Mouse (Mus musculus): ENCODE results near the gene Pvr. TPM values are rescaled to one million over a fixed set of nuclear protein-coding genes. Genes with fewer than 3 reads are reported as not detected.

The Pvr gene
- polyA plus RNA-seq, 1 experiment from 2014 or later = 8.9 TPM

DNA sequence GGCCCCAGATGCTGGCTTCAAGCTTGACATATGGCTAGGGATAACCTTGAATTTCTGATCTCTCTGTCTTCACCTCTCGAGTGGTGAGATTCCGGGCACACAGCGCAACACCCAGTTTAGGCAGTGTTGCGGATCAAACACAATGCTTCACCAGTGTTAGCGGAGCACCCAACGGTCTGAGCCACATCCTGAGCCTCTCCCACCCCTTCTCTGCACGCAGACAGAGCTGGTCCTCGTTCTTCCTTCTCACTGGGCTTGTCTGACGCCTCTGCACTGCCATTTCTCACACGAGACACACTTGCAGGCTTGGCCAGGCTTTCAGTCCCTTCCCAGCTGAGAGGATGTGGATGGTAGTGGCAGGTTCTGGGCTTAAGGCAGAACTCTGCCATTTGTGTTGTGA, 61.2 kb downstream of the Pvr start:
- H3K27ac ChIP-seq (replicated peaks) = no peak overlapping the region
- H3K4me1 ChIP-seq (replicated peaks) = no peaks in the 10 kb centered on the region
- H3K36me3 ChIP-seq = no peaks in the 10 kb centered on the region
- no peak overlapping the region for H3K4me3 ChIP-seq
- ATAC-seq (ENCODE audit: low read depth) = no peak
- 0 out of 2 replicates have a peak, but pooled peaks cover 5% of the 10 kb centered on the region for H3K9me3 ChIP-seq
- 79% methylated on average over 10 of the region's 10 CpGs for WGBS
- no peak overlapping the region for H3K4me2 ChIP-seq
- no peak overlapping the region for H3K9ac ChIP-seq
- H3K27me3 ChIP-seq = no peaks in the 10 kb centered on the region

- Histone ChIP-seq H3K27me3 (peaks cover 7% of the 10 kb centered on the region), H3K36me3 (no peaks in the 10 kb centered on the region), H3K27ac (replicated peaks) (no peak overlapping the region), H3K9me3 (0 out of 2 replicates have a peak, but pooled peaks cover 5% of the 10 kb centered on the region), H3K4me2 (no peak overlapping the region), H3K4me3 (no peak overlapping the region), H3K4me1 (replicated peaks) (peaks cover 6% of the 10 kb centered on the region; the same call in 1 of the 2 replicates), H3K9ac (no peak overlapping the region)
- WGBS = 88% methylated on average over 6 of the region's 6 CpGs
- no peak for ATAC-seq (ENCODE audit: low read depth)
These were observed 64.7 kb downstream of the Pvr start for GRCm38 (mm10) chr7:19856283-19856682.

DNA sequence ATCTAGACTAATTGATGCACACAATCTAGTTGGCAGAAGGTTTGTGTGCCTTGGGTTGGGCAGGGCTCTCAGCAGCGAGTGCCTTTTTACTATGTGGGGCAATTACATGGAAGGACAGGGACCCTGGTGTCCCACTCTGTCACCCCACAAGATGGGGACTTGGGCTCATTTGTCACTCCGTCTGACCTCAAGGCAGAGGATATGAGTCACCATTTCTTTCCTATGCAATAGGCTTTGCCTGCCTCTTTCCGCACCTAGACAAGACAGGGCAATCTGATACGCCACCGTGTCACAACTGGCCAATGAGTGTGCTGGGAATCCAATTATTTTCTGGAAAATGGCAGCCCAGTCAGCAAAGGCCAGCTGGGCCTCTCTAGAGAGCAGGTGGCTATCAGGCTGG, 65.3 kb downstream of the Pvr start:
- Histone ChIP-seq H3K4me1 (replicated peaks) (peaks cover 6% of the 10 kb centered on the region; the same call in 1 of the 2 replicates), H3K27ac (replicated peaks) (no peak overlapping the region), H3K4me2 (no peak overlapping the region), H3K9ac (no peak overlapping the region), H3K36me3 (no peaks in the 10 kb centered on the region), H3K27me3 (peaks cover 14% of the 10 kb centered on the region), H3K9me3 (0 out of 2 replicates have a peak, but pooled peaks cover 5% of the 10 kb centered on the region), H3K4me3 (no peak overlapping the region)
- 84% methylated on average over 5 of the region's 5 CpGs for WGBS
- no peak for ATAC-seq (ENCODE audit: low read depth)

Other genes with a start within 250 kb of the Pvr start
- gene Apoc2, start 243.2 kb downstream of the Pvr start, polyA plus RNA-seq (2015; fragmentation: Nextera tagmentation; extraction: Ambion mirVana) = 1.0 TPM in 1 of 2 replicates, not detected in the other
- gene Gm44805, start 239.7 kb downstream of the Pvr start, polyA plus RNA-seq (2015; fragmentation: Nextera tagmentation; extraction: Ambion mirVana) = not detected in 2 replicates
- 0.08 TPM in 1 of 2 replicates, not detected in the other for gene Apoc4, start 239.7 kb downstream of the Pvr start, polyA plus RNA-seq (2015; fragmentation: Nextera tagmentation; extraction: Ambion mirVana)
- gene Apoc1, start 228.5 kb downstream of the Pvr start, polyA plus RNA-seq (2015; fragmentation: Nextera tagmentation; extraction: Ambion mirVana) = 4.4 and 6.6 TPM in 2 replicates
- 408 and 440 TPM in 2 replicates for gene Apoe, start 222.0 kb downstream of the Pvr start, polyA plus RNA-seq (2015; fragmentation: Nextera tagmentation; extraction: Ambion mirVana)
- gene Tomm40, start 205.7 kb downstream of the Pvr start, polyA plus RNA-seq (2015; fragmentation: Nextera tagmentation; extraction: Ambion mirVana) = 117 and 134 TPM in 2 replicates
- gene Nectin2, start 170.7 kb downstream of the Pvr start, polyA plus RNA-seq (2015; fragmentation: Nextera tagmentation; extraction: Ambion mirVana) = 54.6 and 56.2 TPM in 2 replicates
- gene Bcam, start 150.1 kb downstream of the Pvr start, polyA plus RNA-seq (2015; fragmentation: Nextera tagmentation; extraction: Ambion mirVana) = 14.2 and 16.6 TPM in 2 replicates
- not detected in 2 replicates for gene Cblc, start 124.4 kb downstream of the Pvr start, polyA plus RNA-seq (2015; fragmentation: Nextera tagmentation; extraction: Ambion mirVana)
- 0.32 and 1.8 TPM in 2 replicates for gene Bcl3, start 98.4 kb downstream of the Pvr start, polyA plus RNA-seq (2015; fragmentation: Nextera tagmentation; extraction: Ambion mirVana)
- 5.2 and 6.6 TPM in 2 replicates for gene Gm19345, start 69.2 kb downstream of the Pvr start, polyA plus RNA-seq (2015; fragmentation: Nextera tagmentation; extraction: Ambion mirVana)
- 0.36 and 0.48 TPM in 2 replicates for gene Ceacam16, start 59.9 kb downstream of the Pvr start, polyA plus RNA-seq (2015; fragmentation: Nextera tagmentation; extraction: Ambion mirVana)
- gene Ceacam19, start 33.2 kb downstream of the Pvr start, polyA plus RNA-seq (2015; fragmentation: Nextera tagmentation; extraction: Ambion mirVana) = not detected in 2 replicates
- not detected in 2 replicates for gene Igsf23, start 29.6 kb upstream of the Pvr start, polyA plus RNA-seq (2015; fragmentation: Nextera tagmentation; extraction: Ambion mirVana)
- gene Ceacam20, start 44.3 kb upstream of the Pvr start, polyA plus RNA-seq (2015; fragmentation: Nextera tagmentation; extraction: Ambion mirVana) = not detected in 2 replicates
- gene Nlrp9b, start 70.3 kb upstream of the Pvr start, polyA plus RNA-seq (2015; fragmentation: Nextera tagmentation; extraction: Ambion mirVana) = not detected in 2 replicates
- gene Vmn1r91, start 178.5 kb upstream of the Pvr start, polyA plus RNA-seq (2015; fragmentation: Nextera tagmentation; extraction: Ambion mirVana) = not detected in 2 replicates
- not detected in 2 replicates for gene Gm16442, start 201.4 kb upstream of the Pvr start, polyA plus RNA-seq (2015; fragmentation: Nextera tagmentation; extraction: Ambion mirVana)
- not detected in 2 replicates for gene Vmn1r93, start 217.9 kb upstream of the Pvr start, polyA plus RNA-seq (2015; fragmentation: Nextera tagmentation; extraction: Ambion mirVana)
- gene Vmn1r94, start 247.2 kb upstream of the Pvr start, polyA plus RNA-seq (2015; fragmentation: Nextera tagmentation; extraction: Ambion mirVana) = not detected in 2 replicates

Data from neural tube, embryonic 13.5 days (tissue).